Mouse (Mus musculus): ENCODE data around the gene OR5BS1P. TPM values are rescaled to one million over a fixed set of nuclear protein-coding genes. Genes with fewer than 3 reads are reported as not detected.

The OR5BS1P gene
- polyA plus RNA-seq, 2 experiments: not detected

- H3K4me1 ChIP-seq (ENCODE audit: control insufficient read depth, insufficient read depth, low read length): no peaks in the 10 kb centered on the region
- H3K27ac ChIP-seq (replicated peaks; ENCODE audit: low read depth, low read length): no peak overlapping the region
- no peak for TF ChIP-seq POLR2A (IDR thresholded peaks at IDR 0.05; ENCODE audit: borderline replicate concordance, extremely low read depth, insufficient read depth, insufficient read length)
- no peak overlapping the region for H3K9ac ChIP-seq (ENCODE audit: low read depth, low read length, severe bottlenecking)
- H3K36me3 ChIP-seq (ENCODE audit: control insufficient read depth, insufficient read depth, low read length): no peaks in the 10 kb centered on the region
- 81% methylated on average over 5 of the region's 5 CpGs for WGBS
- H3K9me3 ChIP-seq (ENCODE audit: control insufficient read depth, low read length): no peaks in the 10 kb centered on the region
- H3K4me3 ChIP-seq (replicated peaks; ENCODE audit: low read length): no peak overlapping the region
- H3K4me2 ChIP-seq (replicated peaks; ENCODE audit: low read depth, low read length, severe bottlenecking): no peak overlapping the region
- H3K27me3 ChIP-seq (ENCODE audit: control insufficient read depth, insufficient read depth, low read length): no peaks in the 10 kb centered on the region
- DNase-seq (ENCODE audit: low spot score) (no peak), ATAC-seq (ENCODE audit: low FRiP score, low read depth) (no peak)
These were observed 6.6 kb downstream of the OR5BS1P start for GRCm38 (mm10) chr15:98476281-98476680.

GRCm38 (mm10) chr15:98479568-98480102 lies 9.9 kb downstream of the OR5BS1P start:
- Histone ChIP-seq H3K36me3 (ENCODE audit: control insufficient read depth, insufficient read depth, low read length) (no peaks in the 10 kb centered on the region), H3K9ac (ENCODE audit: low read depth, low read length, severe bottlenecking) (no peak overlapping the region), H3K27me3 (ENCODE audit: control insufficient read depth, insufficient read depth, low read length) (no peaks in the 10 kb centered on the region), H3K4me1 (ENCODE audit: control insufficient read depth, insufficient read depth, low read length) (no peaks in the 10 kb centered on the region), H3K4me2 (replicated peaks; ENCODE audit: low read depth, low read length, severe bottlenecking) (no peak overlapping the region), H3K9me3 (ENCODE audit: control insufficient read depth, low read length) (no peaks in the 10 kb centered on the region), H3K27ac (replicated peaks; ENCODE audit: low read depth, low read length) (no peak overlapping the region), H3K4me3 (replicated peaks; ENCODE audit: low read length) (no peak overlapping the region)
- no peak for ATAC-seq (ENCODE audit: low FRiP score, low read depth)
- 71% methylated on average over 7 of the region's 7 CpGs for WGBS
- no peak for TF ChIP-seq POLR2A (IDR thresholded peaks at IDR 0.05; ENCODE audit: borderline replicate concordance, extremely low read depth, insufficient read depth, insufficient read length)
- DNase-seq (ENCODE audit: low spot score): no peak

DNA sequence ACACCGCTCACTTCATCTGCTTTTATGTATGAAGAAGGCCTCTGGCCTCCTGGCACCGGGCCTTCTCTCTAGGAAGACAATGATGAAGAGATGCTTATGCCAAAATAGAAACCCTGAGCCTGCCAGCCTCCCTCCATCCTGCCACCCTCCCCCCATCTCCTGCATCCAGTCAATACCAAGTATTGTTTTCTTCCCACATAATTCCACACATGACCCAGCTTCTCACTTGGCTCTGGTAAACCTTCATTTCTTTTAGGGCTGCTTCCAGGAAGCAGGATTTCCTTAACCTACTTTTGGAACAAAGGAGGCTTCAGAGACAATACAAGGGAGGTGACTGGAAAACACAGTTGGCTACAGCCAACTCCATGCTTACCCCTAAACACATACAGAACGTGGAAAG lies 13.0 kb downstream of the OR5BS1P start, which contains the start of gene Lalba:
Gene Lalba, minus strand, starts transcription at position 21 of the 400 bp plus-strand sequence.
- DNase-seq (ENCODE audit: low spot score): no peak
- no peak for ATAC-seq (ENCODE audit: low FRiP score, low read depth)
- no peaks in the 10 kb centered on the region for H3K36me3 ChIP-seq (ENCODE audit: control insufficient read depth, insufficient read depth, low read length)
- no peak for TF ChIP-seq POLR2A (IDR thresholded peaks at IDR 0.05; ENCODE audit: borderline replicate concordance, extremely low read depth, insufficient read depth, insufficient read length)
- no peaks in the 10 kb centered on the region for H3K9me3 ChIP-seq (ENCODE audit: control insufficient read depth, low read length)
- no peak within 1 kb of the TSS for H3K9ac ChIP-seq (ENCODE audit: low read depth, low read length, severe bottlenecking)
- H3K27me3 ChIP-seq (ENCODE audit: control insufficient read depth, insufficient read depth, low read length): no peaks in the 10 kb centered on the region
- no peak within 1 kb of the TSS for H3K4me2 ChIP-seq (replicated peaks; ENCODE audit: low read depth, low read length, severe bottlenecking)
- no peak within 1 kb of the TSS for H3K27ac ChIP-seq (replicated peaks; ENCODE audit: low read depth, low read length)
- no peak within 1 kb of the TSS for H3K4me3 ChIP-seq (replicated peaks; ENCODE audit: low read length)
- H3K4me1 ChIP-seq (ENCODE audit: control insufficient read depth, insufficient read depth, low read length): no peaks in the 10 kb centered on the region
- 70% methylated on average over 3 of the region's 3 CpGs for WGBS

GRCm38 (mm10) chr15:98483907-98484886 lies 14.5 kb downstream of the OR5BS1P start:
- ATAC-seq (ENCODE audit: low FRiP score, low read depth): peak; percentile 71
- Histone ChIP-seq H3K36me3 (ENCODE audit: control insufficient read depth, insufficient read depth, low read length) (no peaks in the 10 kb centered on the region), H3K4me1 (ENCODE audit: control insufficient read depth, insufficient read depth, low read length) (no peaks in the 10 kb centered on the region), H3K27me3 (ENCODE audit: control insufficient read depth, insufficient read depth, low read length) (no peaks in the 10 kb centered on the region), H3K4me2 (replicated peaks; ENCODE audit: low read depth, low read length, severe bottlenecking) (no peak overlapping the region), H3K4me3 (replicated peaks; ENCODE audit: low read length) (no peak overlapping the region), H3K9me3 (ENCODE audit: control insufficient read depth, low read length) (no peaks in the 10 kb centered on the region), H3K27ac (replicated peaks; ENCODE audit: low read depth, low read length) (0 out of 2 replicates have a peak overlapping the region, but pooled peaks have one; percentile 15), H3K9ac (ENCODE audit: low read depth, low read length, severe bottlenecking) (no peak overlapping the region)
- 47% methylated on average over 18 of the region's 18 CpGs for WGBS
- DNase-seq (ENCODE audit: low spot score): no peak
- TF ChIP-seq POLR2A (IDR thresholded peaks at IDR 0.05; ENCODE audit: borderline replicate concordance, extremely low read depth, insufficient read depth, insufficient read length): no peak

- WGBS: 93% methylated on average over 8 of the region's 8 CpGs
- TF ChIP-seq POLR2A (IDR thresholded peaks at IDR 0.05; ENCODE audit: borderline replicate concordance, extremely low read depth, insufficient read depth, insufficient read length): no peak
- Histone ChIP-seq H3K27me3 (ENCODE audit: control insufficient read depth, insufficient read depth, low read length) (no peaks in the 10 kb centered on the region), H3K9me3 (ENCODE audit: control insufficient read depth, low read length) (no peaks in the 10 kb centered on the region), H3K4me2 (replicated peaks; ENCODE audit: low read depth, low read length, severe bottlenecking) (no peak overlapping the region), H3K36me3 (ENCODE audit: control insufficient read depth, insufficient read depth, low read length) (no peaks in the 10 kb centered on the region), H3K9ac (ENCODE audit: low read depth, low read length, severe bottlenecking) (no peak overlapping the region), H3K27ac (replicated peaks; ENCODE audit: low read depth, low read length) (no peak overlapping the region), H3K4me3 (replicated peaks; ENCODE audit: low read length) (no peak overlapping the region), H3K4me1 (ENCODE audit: control insufficient read depth, insufficient read depth, low read length) (no peaks in the 10 kb centered on the region)
- DNase-seq (ENCODE audit: low spot score) (no peak), ATAC-seq (ENCODE audit: low FRiP score, low read depth) (no peak)
These were observed 16.8 kb downstream of the OR5BS1P start for GRCm38 (mm10) chr15:98486433-98487021.
